Mouse (Mus musculus) ES-Bruce4 (cell line): ENCODE data around the gene Calhm5.

ENCODE experiments used
- CTCF ChIP-seq: IDR thresholded peaks from one replicate; pipeline ENCODE4 v1.8.1; 2011; ENCODE audit warnings: low read depth, low read length
- EP300 ChIP-seq: IDR thresholded peaks from 2 replicates; pipeline ENCODE4 v1.6.1; 2011; ENCODE audit warnings: low read depth, low read length; ENCODE audit not compliant: insufficient read depth
- POLR2A ChIP-seq: IDR thresholded peaks from one replicate; pipeline ENCODE4 v1.8.1; 2011; ENCODE audit warnings: low read length; ENCODE audit not compliant: insufficient read depth

GRCm38 (mm10) chr10:34089517-34089916 is 6.8 kb downstream of the Calhm5 start:
- TF ChIP-seq CTCF: no peak
- TF ChIP-seq POLR2A: no peak
- no peak for TF ChIP-seq EP300
